Mouse (Mus musculus): ENCODE measurements around the gene Gm3594. TPM values are rescaled to one million over a fixed set of nuclear protein-coding genes. Genes with fewer than 3 reads are reported as not detected.
"Not testable (repeated sequence)": the region's sequence is repeated elsewhere in the genome, so short reads cannot be mapped to it uniquely, and the experiment has no call there.

The Gm3594 gene
- polyA plus RNA-seq, 1 experiment from 2014 or later: not detected

DNA sequence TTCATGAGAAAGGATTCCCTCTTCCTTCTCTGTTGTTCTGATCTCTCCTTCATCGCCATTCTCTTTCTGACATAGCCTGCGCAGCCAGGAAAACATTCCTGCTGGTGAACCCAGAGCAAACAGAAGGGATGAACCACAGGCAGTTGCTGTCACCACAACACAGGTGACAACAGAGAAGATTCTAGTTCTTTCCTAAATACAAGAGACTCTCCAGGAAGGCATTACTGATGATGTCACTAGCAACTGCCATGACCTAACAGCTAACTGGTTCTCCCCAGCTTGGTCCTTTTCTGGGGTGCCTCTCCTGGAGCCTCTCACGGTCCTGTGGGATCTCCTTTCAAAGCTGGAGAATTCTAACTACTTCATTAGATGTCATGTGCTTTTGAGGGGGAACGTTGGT is 54.2 kb downstream of the Gm3594 start, which contains the start of gene Gm16440:
Gm16440 (minus strand) TSS at position 101 of the 400 bp plus-strand sequence.
- not testable (repeated sequence) for H3K9ac ChIP-seq (ENCODE audit: low read length); H3K36me3 ChIP-seq (ENCODE audit: control insufficient read depth, insufficient read depth, low read length); H3K4me1 ChIP-seq (replicated peaks; ENCODE audit: control insufficient read depth, insufficient read depth, low read length); H3K4me2 ChIP-seq (ENCODE audit: low read depth, low read length); H3K27me3 ChIP-seq (ENCODE audit: control insufficient read depth, insufficient read depth, low read depth, low read length); H3K9me3 ChIP-seq (ENCODE audit: control insufficient read depth, low read length); H3K4me3 ChIP-seq (ENCODE audit: low read length); H3K27ac ChIP-seq (ENCODE audit: low read length); ATAC-seq (ENCODE audit: low read depth)
- 58% methylated on average over 2 of the region's 4 CpGs for WGBS

Other genes with a start within 250 kb of the Gm3594 start
- not detected in 2 replicates for gene Gm21560, start 225.3 kb downstream of the Gm3594 start, polyA plus RNA-seq (2015; fragmentation: Nextera tagmentation; extraction: Ambion mirVana)
- gene Gm3411, start 157.4 kb downstream of the Gm3594 start, polyA plus RNA-seq (2015; fragmentation: Nextera tagmentation; extraction: Ambion mirVana): 0.50 and 1.2 TPM in 2 replicates
- gene Gm21103, start 139.8 kb downstream of the Gm3594 start, polyA plus RNA-seq (2015; fragmentation: Nextera tagmentation; extraction: Ambion mirVana): not detected in 2 replicates
- not detected in 2 replicates for gene Gm3618, start 100.9 kb downstream of the Gm3594 start, polyA plus RNA-seq (2015; fragmentation: Nextera tagmentation; extraction: Ambion mirVana)
- gene Gm16440, start 54.3 kb downstream of the Gm3594 start, polyA plus RNA-seq (2015; fragmentation: Nextera tagmentation; extraction: Ambion mirVana): not detected in 2 replicates
- 0.44 and 0.57 TPM in 2 replicates for gene Gm3591, start 32.1 kb downstream of the Gm3594 start, polyA plus RNA-seq (2015; fragmentation: Nextera tagmentation; extraction: Ambion mirVana)
- not detected in 2 replicates for gene Gm8356, start 92.7 kb upstream of the Gm3594 start, polyA plus RNA-seq (2015; fragmentation: Nextera tagmentation; extraction: Ambion mirVana)
- 0.19 TPM in 1 of 2 replicates, not detected in the other for gene Gm3629, start 146.0 kb upstream of the Gm3594 start, polyA plus RNA-seq (2015; fragmentation: Nextera tagmentation; extraction: Ambion mirVana)
- gene Gm3460, start 177.8 kb upstream of the Gm3594 start, polyA plus RNA-seq (2015; fragmentation: Nextera tagmentation; extraction: Ambion mirVana): not detected in 2 replicates
- not detected in 2 replicates for gene Gm10251, start 239.6 kb upstream of the Gm3594 start, polyA plus RNA-seq (2015; fragmentation: Nextera tagmentation; extraction: Ambion mirVana)